Mouse (Mus musculus): ENCODE results near the gene Fam124b. TPM values are rescaled to one million over a fixed set of nuclear protein-coding genes. Genes with fewer than 3 reads are reported as not detected.

Gene Fam124b
- 0.25 and 0.31 TPM in 2 replicates for polyA plus RNA-seq (2014; fragmentation: Nextera tagmentation; extraction: Ambion mirVana)

DNA sequence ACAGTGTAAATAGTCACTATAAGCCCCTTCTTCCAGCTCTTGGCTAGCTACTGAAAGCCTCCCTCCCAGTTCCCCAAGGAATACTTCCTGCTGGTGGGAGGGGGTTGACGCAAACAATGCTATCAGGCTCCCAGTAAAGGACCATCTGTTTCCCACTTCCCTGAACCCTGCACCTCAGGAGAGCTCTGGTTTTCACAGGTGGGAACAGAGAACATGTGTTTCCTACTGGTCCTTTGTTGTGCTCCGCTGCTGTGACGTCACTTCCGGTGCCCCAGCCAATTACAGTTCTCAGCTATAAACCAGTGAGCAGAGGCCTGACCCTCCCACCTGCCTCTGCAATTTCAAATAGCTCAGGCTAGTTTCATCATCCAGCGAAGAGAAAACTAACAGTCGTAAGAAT is at the start of gene Fam124b:
Fam124b (minus strand) TSS at position 206 of the 400 bp plus-strand sequence.
- no peaks in the 10 kb centered on the region for H3K4me1 ChIP-seq (ENCODE audit: control insufficient read depth, insufficient read depth, low read length)
- H3K27me3 ChIP-seq (ENCODE audit: control insufficient read depth, insufficient read depth, low read length): no peaks in the 10 kb centered on the region
- no peak within 1 kb of the TSS for H3K9ac ChIP-seq (ENCODE audit: low read length)
- no peak within 1 kb of the TSS for H3K4me3 ChIP-seq (ENCODE audit: low read depth, low read length)
- DNase-seq (ENCODE audit: low spot score, missing footprints) (no peak), ATAC-seq (ENCODE audit: low FRiP score) (peak; percentile 22; the same call in 1 of the 2 replicates)
- H3K36me3 ChIP-seq (ENCODE audit: control insufficient read depth, insufficient read depth, low read length): no peaks in the 10 kb centered on the region
- no peak within 1 kb of the TSS for H3K4me2 ChIP-seq
- no peaks in the 10 kb centered on the region for H3K9me3 ChIP-seq (ENCODE audit: control insufficient read depth, low read length)
- WGBS: 91% methylated on average over 6 of the region's 6 CpGs
- no peak within 1 kb of the TSS for H3K27ac ChIP-seq (ENCODE audit: low read depth, low read length)

DNA sequence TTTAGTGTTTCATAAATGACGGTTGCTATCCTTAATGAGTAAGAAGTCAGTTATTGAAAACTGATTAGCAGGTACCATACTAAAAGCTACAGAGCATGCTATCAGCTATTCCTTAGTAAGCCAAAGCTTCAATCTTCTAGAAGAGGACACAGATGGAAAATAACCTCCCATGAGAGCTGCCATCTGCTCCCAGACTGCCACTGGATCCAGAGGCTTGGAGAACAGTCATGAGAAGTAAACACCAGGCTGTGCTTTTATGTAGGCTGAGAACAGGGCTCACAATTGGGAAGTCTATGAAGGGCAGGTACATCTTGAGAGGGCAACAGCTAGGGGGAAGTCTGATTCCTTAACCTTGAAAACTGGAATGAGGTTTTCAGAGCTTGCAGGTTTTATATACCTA is 42.2 kb upstream of the Fam124b start:
- Histone ChIP-seq H3K9ac (ENCODE audit: low read length) (no peak overlapping the region), H3K9me3 (ENCODE audit: control insufficient read depth, low read length) (no peaks in the 10 kb centered on the region), H3K27me3 (ENCODE audit: control insufficient read depth, insufficient read depth, low read length) (no peaks in the 10 kb centered on the region), H3K27ac (ENCODE audit: low read depth, low read length) (no peak overlapping the region), H3K36me3 (ENCODE audit: control insufficient read depth, insufficient read depth, low read length) (no peaks in the 10 kb centered on the region), H3K4me3 (ENCODE audit: low read depth, low read length) (no peak overlapping the region), H3K4me2 (no peak overlapping the region), H3K4me1 (ENCODE audit: control insufficient read depth, insufficient read depth, low read length) (peaks cover 2% of the 10 kb centered on the region; the same call in 1 of the 2 replicates)
- WGBS: 70% methylated on average over 1 of the region's 1 CpGs
- ATAC-seq (ENCODE audit: low FRiP score) (no peak), DNase-seq (ENCODE audit: low spot score, missing footprints) (no peak)

DNA sequence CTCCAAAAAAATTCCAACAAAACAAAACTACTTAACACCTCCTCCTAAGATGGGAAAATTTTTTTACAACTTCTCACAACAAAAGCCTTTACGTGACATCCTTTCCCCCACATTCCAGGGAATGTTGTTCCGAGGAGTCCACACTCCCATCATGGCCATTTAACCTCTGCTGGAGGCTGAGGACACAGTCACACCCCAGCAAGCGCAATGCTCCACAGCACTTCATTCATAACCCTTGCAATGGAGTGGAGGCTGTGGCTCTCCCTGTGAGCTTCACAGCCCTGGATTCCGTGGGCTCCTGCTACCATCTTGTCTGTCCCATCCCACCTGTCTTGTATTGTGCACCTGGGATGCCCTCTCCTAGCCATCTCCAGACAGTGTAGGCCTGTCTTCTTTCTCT is 40.4 kb upstream of the Fam124b start:
- Histone ChIP-seq H3K27ac (ENCODE audit: low read depth, low read length) (no peak overlapping the region), H3K4me3 (ENCODE audit: low read depth, low read length) (no peak overlapping the region), H3K9me3 (ENCODE audit: control insufficient read depth, low read length) (no peaks in the 10 kb centered on the region), H3K27me3 (ENCODE audit: control insufficient read depth, insufficient read depth, low read length) (no peaks in the 10 kb centered on the region), H3K36me3 (ENCODE audit: control insufficient read depth, insufficient read depth, low read length) (no peaks in the 10 kb centered on the region), H3K4me1 (ENCODE audit: control insufficient read depth, insufficient read depth, low read length) (peaks cover 2% of the 10 kb centered on the region; the same call in 1 of the 2 replicates), H3K4me2 (no peak overlapping the region), H3K9ac (ENCODE audit: low read length) (no peak overlapping the region)
- ATAC-seq (ENCODE audit: low FRiP score) (no peak), DNase-seq (ENCODE audit: low spot score, missing footprints) (no peak)
- 70% methylated on average over 4 of the region's 4 CpGs for WGBS

DNA sequence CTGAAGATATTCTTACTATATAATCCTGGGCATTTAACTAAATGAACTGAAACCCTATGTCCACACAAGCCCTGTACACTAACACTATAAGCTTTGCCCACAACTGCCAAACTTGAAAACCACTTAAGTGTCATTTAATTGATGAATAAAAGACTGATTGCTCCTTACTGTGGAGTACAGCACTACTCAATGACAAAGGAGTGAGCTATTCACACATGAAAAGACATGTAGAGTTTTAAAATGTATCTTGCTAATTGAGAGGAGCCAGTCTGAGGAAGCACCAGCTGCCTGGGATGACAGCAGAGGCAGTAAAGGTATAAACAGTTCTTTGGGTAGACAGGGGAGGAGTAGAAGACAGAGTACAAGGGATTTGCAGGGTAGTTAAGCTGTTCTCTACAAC is 35.0 kb upstream of the Fam124b start:
- H3K9ac ChIP-seq (ENCODE audit: low read length): no peak overlapping the region
- no peak overlapping the region for H3K27ac ChIP-seq (ENCODE audit: low read depth, low read length)
- H3K27me3 ChIP-seq (ENCODE audit: control insufficient read depth, insufficient read depth, low read length): no peaks in the 10 kb centered on the region
- no peaks in the 10 kb centered on the region for H3K4me1 ChIP-seq (ENCODE audit: control insufficient read depth, insufficient read depth, low read length)
- ATAC-seq (ENCODE audit: low FRiP score) (no peak), DNase-seq (ENCODE audit: low spot score, missing footprints) (peak; percentile 54)
- no peaks in the 10 kb centered on the region for H3K36me3 ChIP-seq (ENCODE audit: control insufficient read depth, insufficient read depth, low read length)
- H3K4me3 ChIP-seq (ENCODE audit: low read depth, low read length): no peak overlapping the region
- no peak overlapping the region for H3K4me2 ChIP-seq
- H3K9me3 ChIP-seq (ENCODE audit: control insufficient read depth, low read length): no peaks in the 10 kb centered on the region

DNA sequence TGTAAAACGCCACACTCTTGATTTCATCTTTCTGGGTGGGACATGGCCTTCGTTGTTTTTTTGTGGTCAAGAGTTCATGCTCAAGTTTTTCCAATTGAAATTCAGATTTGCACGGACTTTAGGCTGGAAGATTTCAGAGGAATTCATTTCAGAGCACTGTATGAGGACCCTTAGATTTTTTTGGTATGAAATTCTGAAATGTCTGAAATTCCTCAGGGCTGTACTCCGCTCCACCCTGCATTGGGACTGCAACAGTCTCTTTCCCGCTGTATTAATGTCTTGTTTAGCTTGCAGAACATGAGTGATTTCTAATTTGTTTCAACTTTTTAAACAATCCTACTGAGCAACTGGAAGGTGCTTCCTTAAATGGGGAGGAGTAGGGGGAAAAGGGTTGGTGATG is 32.0 kb upstream of the Fam124b start:
- Histone ChIP-seq H3K9ac (ENCODE audit: low read length) (no peak overlapping the region), H3K9me3 (ENCODE audit: control insufficient read depth, low read length) (no peaks in the 10 kb centered on the region), H3K27me3 (ENCODE audit: control insufficient read depth, insufficient read depth, low read length) (no peaks in the 10 kb centered on the region), H3K36me3 (ENCODE audit: control insufficient read depth, insufficient read depth, low read length) (no peaks in the 10 kb centered on the region), H3K27ac (ENCODE audit: low read depth, low read length) (no peak overlapping the region), H3K4me2 (no peak overlapping the region), H3K4me3 (ENCODE audit: low read depth, low read length) (no peak overlapping the region), H3K4me1 (ENCODE audit: control insufficient read depth, insufficient read depth, low read length) (no peaks in the 10 kb centered on the region)
- 87% methylated on average over 5 of the region's 5 CpGs for WGBS
- peak; percentile 81 for DNase-seq (ENCODE audit: low spot score, missing footprints)
- no peak for ATAC-seq (ENCODE audit: low FRiP score)

DNA sequence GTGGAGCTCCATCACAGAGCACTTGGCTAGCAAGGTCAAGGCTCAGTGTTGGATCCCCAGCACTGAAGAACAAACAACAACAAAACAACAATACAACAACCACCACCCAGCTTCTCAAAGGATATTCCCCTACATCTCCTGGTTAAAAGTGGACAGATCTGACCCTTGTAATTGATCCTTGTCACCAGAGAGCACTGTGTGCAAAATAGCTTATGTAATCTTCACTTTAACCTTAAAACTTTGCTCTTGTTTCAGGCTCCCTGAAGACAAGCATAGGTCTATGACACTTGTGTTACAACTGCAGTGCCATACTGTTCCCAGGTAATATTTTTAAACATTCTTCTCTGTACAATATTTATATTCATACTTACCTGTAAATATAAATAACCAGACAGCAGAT is 28.9 kb upstream of the Fam124b start:
- no peaks in the 10 kb centered on the region for H3K9me3 ChIP-seq (ENCODE audit: control insufficient read depth, low read length)
- no peak overlapping the region for H3K4me2 ChIP-seq
- H3K4me3 ChIP-seq (ENCODE audit: low read depth, low read length): no peak overlapping the region
- no peaks in the 10 kb centered on the region for H3K27me3 ChIP-seq (ENCODE audit: control insufficient read depth, insufficient read depth, low read length)
- no peak overlapping the region for H3K9ac ChIP-seq (ENCODE audit: low read length)
- ATAC-seq (ENCODE audit: low FRiP score): no peak
- no peak for DNase-seq (ENCODE audit: low spot score, missing footprints)
- no peak overlapping the region for H3K27ac ChIP-seq (ENCODE audit: low read depth, low read length)
- no peaks in the 10 kb centered on the region for H3K36me3 ChIP-seq (ENCODE audit: control insufficient read depth, insufficient read depth, low read length)
- H3K4me1 ChIP-seq (ENCODE audit: control insufficient read depth, insufficient read depth, low read length): no peaks in the 10 kb centered on the region

DNA sequence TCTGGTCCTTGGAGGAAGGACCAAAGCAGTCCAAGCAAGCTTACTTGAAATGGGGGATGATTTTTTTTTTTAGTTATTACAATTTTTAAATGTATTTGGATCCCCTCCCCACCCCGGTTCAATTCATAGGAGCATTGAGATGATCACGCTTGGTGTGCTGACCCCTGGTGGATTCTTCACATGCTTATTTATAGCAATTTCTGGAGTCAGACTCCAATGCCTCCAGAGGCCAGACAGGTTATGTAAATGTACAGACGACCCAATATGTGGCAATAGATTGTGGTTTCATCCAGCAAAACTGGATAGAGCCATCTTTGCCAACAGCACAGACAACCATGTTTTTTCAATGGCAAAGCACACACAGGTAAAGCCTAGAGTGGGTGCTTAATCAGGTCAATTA is 25.9 kb upstream of the Fam124b start:
- H3K36me3 ChIP-seq (ENCODE audit: control insufficient read depth, insufficient read depth, low read length): no peaks in the 10 kb centered on the region
- peaks cover 4% of the 10 kb centered on the region for H3K4me1 ChIP-seq (ENCODE audit: control insufficient read depth, insufficient read depth, low read length)
- no peaks in the 10 kb centered on the region for H3K27me3 ChIP-seq (ENCODE audit: control insufficient read depth, insufficient read depth, low read length)
- H3K4me3 ChIP-seq (ENCODE audit: low read depth, low read length): no peak overlapping the region
- no peaks in the 10 kb centered on the region for H3K9me3 ChIP-seq (ENCODE audit: control insufficient read depth, low read length)
- DNase-seq (ENCODE audit: low spot score, missing footprints) (no peak), ATAC-seq (ENCODE audit: low FRiP score) (no peak)
- no peak overlapping the region for H3K9ac ChIP-seq (ENCODE audit: low read length)
- 68% methylated on average over 3 of the region's 3 CpGs for WGBS
- no peak overlapping the region for H3K27ac ChIP-seq (ENCODE audit: low read depth, low read length)
- no peak overlapping the region for H3K4me2 ChIP-seq

DNA sequence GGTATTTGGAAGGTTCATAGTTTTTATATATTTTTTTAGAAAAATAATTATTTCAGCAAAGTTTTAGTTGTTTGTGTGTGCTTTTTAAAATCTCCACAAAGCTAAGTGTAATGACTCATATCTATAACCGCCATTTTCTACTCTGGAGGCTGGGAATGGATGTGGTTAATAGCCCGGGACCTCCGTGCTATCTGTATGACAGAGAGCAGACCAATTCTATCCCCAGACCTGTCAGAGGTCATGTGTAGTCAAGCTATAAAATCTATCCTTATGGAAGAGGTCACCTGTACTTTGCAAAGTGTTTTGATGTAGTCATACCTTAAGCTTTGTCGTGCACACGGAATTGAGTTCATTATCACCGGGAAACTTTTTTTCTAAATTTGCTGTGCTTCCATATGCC is 23.3 kb upstream of the Fam124b start:
- 92% methylated on average over 6 of the region's 6 CpGs for WGBS
- ATAC-seq (ENCODE audit: low FRiP score) (no peak), DNase-seq (ENCODE audit: low spot score, missing footprints) (no peak)
- H3K36me3 ChIP-seq (ENCODE audit: control insufficient read depth, insufficient read depth, low read length): no peaks in the 10 kb centered on the region
- H3K9ac ChIP-seq (ENCODE audit: low read length): no peak overlapping the region
- H3K27ac ChIP-seq (ENCODE audit: low read depth, low read length): no peak overlapping the region
- peaks cover 9% of the 10 kb centered on the region for H3K4me1 ChIP-seq (ENCODE audit: control insufficient read depth, insufficient read depth, low read length)
- no peaks in the 10 kb centered on the region for H3K9me3 ChIP-seq (ENCODE audit: control insufficient read depth, low read length)
- H3K4me2 ChIP-seq: no peak overlapping the region
- no peak overlapping the region for H3K4me3 ChIP-seq (ENCODE audit: low read depth, low read length)
- no peaks in the 10 kb centered on the region for H3K27me3 ChIP-seq (ENCODE audit: control insufficient read depth, insufficient read depth, low read length)

DNA sequence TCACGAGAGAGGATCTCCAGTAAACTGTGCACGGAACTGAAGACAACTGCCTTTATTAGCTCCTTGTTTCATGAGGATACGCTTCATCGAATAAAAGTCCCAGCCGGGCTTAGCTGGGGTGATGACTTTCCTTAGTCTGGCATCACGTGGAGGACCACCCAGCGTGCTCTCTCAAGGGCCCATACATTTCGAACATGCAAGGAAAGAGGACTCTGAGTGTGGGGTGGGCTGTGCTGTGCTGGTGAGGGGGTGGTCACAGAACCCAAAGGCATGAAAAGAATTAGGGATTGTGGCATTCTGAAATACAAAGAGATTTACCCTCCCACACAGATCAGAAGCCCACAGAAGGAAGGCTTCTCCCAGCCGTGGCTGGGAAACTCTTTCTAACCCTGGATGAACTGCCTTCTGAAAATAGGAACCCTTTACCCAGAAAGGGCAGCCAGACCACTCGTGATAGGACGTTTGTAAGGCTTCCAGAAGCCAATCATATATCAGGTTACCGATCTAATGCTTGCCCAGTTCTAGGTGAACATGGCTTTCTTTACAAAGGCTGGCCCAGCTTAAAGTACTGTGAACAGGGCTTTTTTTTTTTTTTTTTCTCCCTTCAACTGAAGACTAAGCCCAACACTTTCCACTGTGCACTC is 21.9 kb upstream of the Fam124b start:
- Histone ChIP-seq H3K9ac (ENCODE audit: low read length) (no peak overlapping the region), H3K27ac (ENCODE audit: low read depth, low read length) (no peak overlapping the region), H3K4me2 (peak overlapping the region; percentile 12; the same call in 1 of the 2 replicates), H3K4me1 (ENCODE audit: control insufficient read depth, insufficient read depth, low read length) (peaks cover 11% of the 10 kb centered on the region), H3K27me3 (ENCODE audit: control insufficient read depth, insufficient read depth, low read length) (no peaks in the 10 kb centered on the region), H3K36me3 (ENCODE audit: control insufficient read depth, insufficient read depth, low read length) (no peaks in the 10 kb centered on the region), H3K4me3 (ENCODE audit: low read depth, low read length) (no peak overlapping the region), H3K9me3 (ENCODE audit: control insufficient read depth, low read length) (no peaks in the 10 kb centered on the region)
- WGBS: 16% methylated on average over 12 of the region's 12 CpGs
- peak; percentile 90 for DNase-seq (ENCODE audit: low spot score, missing footprints)
- ATAC-seq (ENCODE audit: low FRiP score): peak; percentile 81

Data from midbrain, embryonic 11.5 days (tissue).